Mouse (Mus musculus) adrenal gland, postnatal 10 days (tissue): ENCODE measurements around the gene Ptprg. TPM values are rescaled to one million over a fixed set of nuclear protein-coding genes. Genes with fewer than 3 reads are reported as not detected.

Experiments used
- DNase-seq: peaks from one replicate; pipeline ENCODE4 v3.0.0; 2021; ENCODE audit warnings: mixed read lengths
- total RNA-seq, 2 experiments: library from RNA; stranded (reverse); gene quantifications; 2 replicates each; pipeline ENCODE4 v1.2.3; 2021

Ptprg gene
- total RNA-seq, 2 experiments from 2014 or later = 89.9 to 96.8 TPM

GRCm38 (mm10) chr14:11981764-11982163 is 428.4 kb downstream of the Ptprg start:
- DNase-seq = no peak

GRCm38 (mm10) chr14:11983031-11983430 is 429.7 kb downstream of the Ptprg start:
- no peak for DNase-seq

- DNase-seq = no peak
Measured at GRCm38 (mm10) chr14:11984086-11984485, 430.8 kb downstream of the Ptprg start.

- DNase-seq = no peak
Measured at GRCm38 (mm10) chr14:11988975-11989374, 435.6 kb downstream of the Ptprg start.

- DNase-seq = no peak
Measured at GRCm38 (mm10) chr14:11991151-11991550, 437.8 kb downstream of the Ptprg start.

GRCm38 (mm10) chr14:11992111-11992510 is 438.8 kb downstream of the Ptprg start:
- DNase-seq = no peak

GRCm38 (mm10) chr14:11992534-11992933 is 439.2 kb downstream of the Ptprg start:
- DNase-seq = no peak

- no peak for DNase-seq
Measured at GRCm38 (mm10) chr14:11997555-11997954, 444.2 kb downstream of the Ptprg start.

GRCm38 (mm10) chr14:11998464-11998863 is 445.1 kb downstream of the Ptprg start:
- no peak for DNase-seq

GRCm38 (mm10) chr14:12004061-12004460 is 450.7 kb downstream of the Ptprg start:
- no peak for DNase-seq

- no peak for DNase-seq
Measured at GRCm38 (mm10) chr14:12011766-12012165, 458.4 kb downstream of the Ptprg start.

- DNase-seq = no peak
Measured at GRCm38 (mm10) chr14:12025812-12026728, 472.7 kb downstream of the Ptprg start.

- DNase-seq = no peak
Measured at GRCm38 (mm10) chr14:12027247-12027646, 473.9 kb downstream of the Ptprg start.

- DNase-seq = no peak
Measured at GRCm38 (mm10) chr14:12029926-12030325, 476.6 kb downstream of the Ptprg start.

- DNase-seq = no peak
Measured at GRCm38 (mm10) chr14:12036530-12037283, 483.4 kb downstream of the Ptprg start.

- DNase-seq = no peak
Measured at GRCm38 (mm10) chr14:12039743-12040142, 486.4 kb downstream of the Ptprg start.

- no peak for DNase-seq
Measured at GRCm38 (mm10) chr14:12041566-12041965, 488.2 kb downstream of the Ptprg start.

GRCm38 (mm10) chr14:12046226-12046882 is 493.0 kb downstream of the Ptprg start:
- no peak for DNase-seq

GRCm38 (mm10) chr14:12047637-12048036 is 494.3 kb downstream of the Ptprg start:
- DNase-seq = no peak

GRCm38 (mm10) chr14:12056912-12057524 is 503.7 kb downstream of the Ptprg start:
- DNase-seq = no peak

- DNase-seq = no peak
Measured at GRCm38 (mm10) chr14:12057856-12058255, 504.5 kb downstream of the Ptprg start.

- DNase-seq = no peak
Measured at GRCm38 (mm10) chr14:12059149-12059548, 505.8 kb downstream of the Ptprg start.
